Mouse (Mus musculus) bone marrow, adult 2 months (tissue): ENCODE data around the gene Pigm.

Experiments
- CTCF ChIP-seq: fragments of 200-500 bp; IDR thresholded peaks from 2 replicates; pipeline ENCODE4 v1.5.1; 2011; ENCODE audit warnings: low read length, control low read depth; ENCODE audit not compliant: control insufficient read depth, insufficient read depth
- POLR2A ChIP-seq: fragments of 200-500 bp; IDR thresholded peaks from 2 replicates; pipeline ENCODE4 v1.6.1; 2011; ENCODE audit warnings: low read depth, mild to moderate bottlenecking, control low read depth, low read length, borderline replicate concordance; ENCODE audit not compliant: control insufficient read depth

DNA sequence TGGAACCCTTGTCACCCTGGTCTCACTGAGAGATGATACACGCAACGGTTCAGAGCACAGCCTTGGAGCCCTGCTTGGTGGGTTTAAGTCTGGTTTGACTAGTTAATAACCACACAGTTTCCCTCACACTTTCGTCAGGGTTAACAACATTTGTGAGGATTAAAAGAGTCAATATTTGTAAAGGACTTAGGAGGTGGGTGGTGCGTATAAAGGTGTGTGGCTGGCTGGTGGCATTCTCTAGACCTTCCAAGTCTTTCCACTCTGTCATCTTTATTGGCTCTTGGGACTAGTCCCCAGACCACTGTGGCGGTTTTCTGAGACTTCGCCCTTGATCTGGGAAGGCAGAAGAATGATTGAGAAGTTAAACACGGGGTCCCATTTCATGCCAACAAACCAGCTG is 31.5 kb upstream of the Pigm start:
- TF ChIP-seq POLR2A (no peak), CTCF (no peak)
